Mouse (Mus musculus) 3134 (cell line): Measurements from ENCODE around the gene Foxred1.
A peak's percentile ranks its signal among the peaks of the same experiment; 100 is the strongest.

Experiments used
- DNase-seq: peaks from one replicate; pipeline ENCODE4 v3.0.0-alpha.2; 2011; ENCODE audit warnings: low spot score; ENCODE audit not compliant: insufficient read length; ENCODE audit errors: extremely low read depth

The Foxred1 gene

DNA sequence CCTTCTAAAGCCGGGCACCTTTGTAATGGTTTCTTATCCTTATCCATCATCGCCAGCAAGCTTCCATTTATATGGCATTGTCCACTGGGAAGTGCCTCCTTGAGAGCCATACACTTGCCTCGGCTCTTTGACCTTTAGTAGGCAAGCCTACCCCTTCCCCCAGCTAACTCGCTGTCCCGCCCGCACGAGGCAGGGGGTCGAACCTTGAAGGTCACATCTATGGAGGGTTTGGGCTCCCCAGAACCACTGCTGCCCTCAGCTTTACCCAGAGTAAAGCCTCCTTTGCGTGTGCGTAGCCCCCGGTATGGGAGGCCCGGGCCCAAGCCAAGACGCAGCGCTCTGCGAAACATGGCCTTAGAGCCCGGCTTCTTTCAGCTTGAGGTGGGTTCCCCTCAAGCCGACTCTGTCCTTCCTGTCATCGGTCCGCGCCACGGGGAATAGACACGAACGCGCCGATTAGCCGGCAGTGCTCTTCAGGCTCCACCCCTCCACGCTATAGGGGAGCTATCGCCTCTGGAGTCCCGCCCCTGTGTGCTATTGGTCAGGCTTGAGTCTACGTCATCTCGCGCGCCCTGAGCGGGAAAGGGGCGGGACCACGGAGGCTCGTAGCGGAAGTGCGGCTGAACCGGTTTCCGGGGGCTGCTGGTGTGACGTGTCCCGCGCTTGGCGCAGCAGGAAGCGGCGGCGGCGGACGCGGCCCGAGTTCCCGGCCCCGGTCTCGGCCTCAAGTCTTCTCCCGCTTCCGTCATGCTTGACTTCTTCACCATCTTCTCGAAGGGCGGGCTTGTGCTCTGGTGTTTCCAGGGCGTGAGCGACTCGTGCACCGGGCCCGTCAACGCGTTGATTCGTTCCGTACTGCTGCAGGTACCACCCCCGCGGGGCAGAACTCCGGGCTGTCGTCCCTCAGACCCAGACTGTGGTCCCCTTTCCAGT lies at the start of gene Foxred1:
Gene Foxred1 (minus strand): TSS at position 514 of the 933 bp plus-strand sequence.
- DNase-seq: peak; percentile 99

GRCm38 (mm10) chr9:35257365-35257764 lies 46.5 kb upstream of the Foxred1 start:
- DNase-seq: no peak

DNA sequence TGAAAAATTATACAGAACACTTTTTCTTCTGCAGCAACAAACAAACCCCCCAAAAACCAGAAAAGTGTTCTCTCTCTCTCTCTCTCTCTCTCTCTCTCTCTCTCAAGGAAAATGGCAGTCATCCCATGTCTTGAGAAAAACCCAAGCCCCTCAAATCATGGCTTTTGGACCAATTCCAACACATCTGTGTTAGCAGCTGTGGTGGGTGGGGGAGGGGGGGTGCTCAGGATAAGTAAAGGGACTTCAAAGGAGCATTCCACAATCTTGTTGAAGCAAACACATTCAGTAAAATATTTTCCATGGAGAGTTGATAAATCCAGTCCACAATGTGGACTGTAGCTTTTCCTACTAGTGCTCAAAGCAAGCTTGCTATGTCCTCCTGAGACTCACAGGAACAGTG lies 38.6 kb upstream of the Foxred1 start:
- no peak for DNase-seq

DNA sequence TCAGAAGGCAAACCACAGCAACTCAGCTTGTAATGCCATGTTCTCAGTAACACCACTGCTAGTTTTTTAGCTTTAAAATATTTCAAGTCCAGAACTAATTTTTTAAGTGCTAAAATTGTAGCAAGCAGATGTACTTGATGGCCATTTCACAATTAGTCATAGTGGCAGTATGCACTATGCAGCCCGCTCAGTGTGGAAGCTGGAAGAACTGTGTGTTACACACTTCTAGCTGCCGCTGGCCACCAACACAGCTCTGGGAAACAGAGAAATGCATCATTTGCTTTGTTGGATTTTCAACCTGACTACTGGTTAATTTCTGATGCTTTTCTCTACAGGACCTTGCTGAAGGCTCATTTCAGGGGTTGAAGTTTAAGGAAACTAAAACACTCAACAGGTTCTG lies 36.5 kb upstream of the Foxred1 start:
- no peak for DNase-seq

GRCm38 (mm10) chr9:35239734-35240133 lies 28.9 kb upstream of the Foxred1 start:
- DNase-seq: no peak

GRCm38 (mm10) chr9:35238915-35239571 lies 28.2 kb upstream of the Foxred1 start:
- no peak for DNase-seq

- DNase-seq: no peak
Observed at GRCm38 (mm10) chr9:35238371-35238770, 27.5 kb upstream of the Foxred1 start.

GRCm38 (mm10) chr9:35235996-35236395 lies 25.1 kb upstream of the Foxred1 start:
- no peak for DNase-seq

DNA sequence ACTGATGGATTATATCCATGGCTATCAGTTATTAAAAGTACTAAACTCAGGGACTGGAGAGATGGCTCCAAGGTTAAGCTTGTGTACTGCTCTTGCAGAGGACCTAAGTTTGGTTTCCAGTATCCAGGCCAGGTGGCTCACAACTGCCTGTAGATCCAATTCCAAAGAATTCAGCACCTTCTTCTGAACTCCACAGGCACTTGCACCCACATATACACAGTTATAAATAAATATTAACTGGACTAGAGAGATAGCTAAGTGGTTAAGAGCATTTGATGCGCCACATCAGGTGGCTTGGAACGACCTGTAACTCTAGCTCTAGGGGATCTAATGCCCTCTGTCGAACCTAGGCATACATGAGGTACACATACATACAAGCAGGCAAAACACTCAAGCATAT lies 17.8 kb upstream of the Foxred1 start:
- no peak for DNase-seq

- no peak for DNase-seq
Observed at GRCm38 (mm10) chr9:35223466-35223865, 12.6 kb upstream of the Foxred1 start.

GRCm38 (mm10) chr9:35217963-35218362 lies 7.1 kb upstream of the Foxred1 start:
- DNase-seq: no peak

DNA sequence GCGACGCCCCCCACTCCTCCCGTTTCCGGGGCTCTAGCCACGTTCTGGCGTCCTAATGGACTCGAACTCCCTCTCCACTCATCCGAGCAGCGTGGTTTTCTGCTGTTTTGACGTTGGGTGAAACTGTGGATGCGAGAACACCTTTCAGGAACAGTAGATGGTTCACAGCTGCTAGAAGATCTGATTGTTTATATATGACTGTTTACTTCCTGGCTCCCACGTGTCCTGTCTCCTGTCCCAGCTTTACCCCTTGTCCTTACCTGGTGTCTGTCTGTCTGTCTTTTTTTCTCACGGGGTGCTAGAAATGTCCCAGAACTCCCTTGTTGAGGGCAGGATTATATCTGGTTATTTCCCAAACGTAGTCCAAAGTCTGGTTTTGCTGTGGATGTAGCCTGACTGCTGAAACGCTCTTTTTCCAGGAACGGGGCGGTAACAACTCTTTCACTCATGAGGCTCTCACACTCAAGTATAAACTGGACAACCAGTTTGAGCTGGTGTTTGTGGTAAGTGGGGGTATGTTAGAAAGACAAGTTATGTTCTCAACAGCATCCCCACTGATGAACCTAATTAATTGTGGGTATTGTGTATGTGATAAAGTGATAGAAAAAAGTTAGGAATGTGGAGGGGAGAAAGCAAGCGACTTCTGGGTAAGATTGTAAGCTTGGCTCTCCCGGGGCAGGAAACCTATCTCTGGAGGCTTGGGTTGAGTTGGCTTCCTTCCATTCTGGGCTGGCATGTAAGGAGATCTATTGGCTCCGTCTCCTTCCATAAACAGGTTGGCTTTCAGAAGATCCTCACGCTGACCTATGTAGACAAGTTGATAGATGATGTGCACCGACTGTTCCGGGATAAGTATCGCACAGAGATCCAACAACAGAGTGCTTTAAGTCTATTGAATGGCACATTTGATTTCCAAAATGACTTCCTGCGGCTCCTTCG lies 987 bp upstream of the Foxred1 start:
- no peak for DNase-seq

- no peak for DNase-seq
Observed at GRCm38 (mm10) chr9:35204421-35204820, 6.4 kb downstream of the Foxred1 start.

- DNase-seq: no peak
Observed at GRCm38 (mm10) chr9:35203536-35203935, 7.3 kb downstream of the Foxred1 start.

DNA sequence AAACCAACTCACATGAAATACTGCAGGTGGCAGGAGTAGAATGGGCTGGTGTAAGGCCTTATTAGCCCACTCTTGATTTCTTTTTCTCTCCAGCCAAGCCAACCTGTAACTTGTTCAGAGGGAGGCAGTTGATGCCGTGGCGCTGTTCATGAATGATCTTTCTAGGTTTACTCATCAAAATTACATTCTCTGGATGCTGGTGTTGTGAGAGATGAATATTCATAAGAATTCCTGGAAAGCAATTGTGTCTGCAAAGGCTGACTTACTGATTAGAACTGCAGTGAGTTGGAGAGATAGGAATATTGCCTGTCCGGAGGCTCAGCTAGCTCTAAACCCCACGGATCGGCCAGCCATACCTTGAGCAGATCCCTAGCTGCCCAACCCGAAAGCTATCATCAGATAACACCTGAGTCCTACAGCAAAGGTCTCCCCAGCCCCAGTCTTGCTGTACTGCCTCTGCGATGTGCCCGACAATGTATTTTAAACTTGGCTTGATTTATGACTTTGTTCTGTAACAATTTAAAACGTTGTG lies 10.3 kb downstream of the Foxred1 start:
- no peak for DNase-seq

- peak; percentile 89 for DNase-seq
Observed at GRCm38 (mm10) chr9:35199772-35200471, 10.9 kb downstream of the Foxred1 start, which contains the start of the genes Srpr and Tirap. Srpr (plus strand) TSS chr9:35200175. Tirap (minus strand) TSS chr9:35200291.

- no peak for DNase-seq
Observed at GRCm38 (mm10) chr9:35198945-35199771, 11.7 kb downstream of the Foxred1 start.

DNA sequence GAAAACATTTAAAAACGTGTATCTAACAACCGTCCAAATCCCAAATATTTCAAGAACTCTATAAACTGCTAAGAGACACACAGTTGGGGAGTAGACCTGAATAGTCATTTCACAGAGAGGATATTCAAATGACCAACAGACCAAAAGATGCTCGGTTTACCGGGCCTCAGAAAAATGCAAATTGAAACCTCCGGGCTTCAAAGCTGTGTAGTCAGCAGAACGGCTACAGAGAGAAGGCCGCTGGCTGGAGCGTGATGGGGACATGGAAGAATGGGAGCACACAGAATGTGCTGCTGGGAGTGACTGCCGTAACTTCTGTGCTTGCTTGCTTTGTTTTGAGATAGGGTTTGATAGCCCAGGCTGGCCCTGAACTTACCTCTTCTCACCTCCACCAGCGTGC lies 12.5 kb downstream of the Foxred1 start:
- no peak for DNase-seq

DNA sequence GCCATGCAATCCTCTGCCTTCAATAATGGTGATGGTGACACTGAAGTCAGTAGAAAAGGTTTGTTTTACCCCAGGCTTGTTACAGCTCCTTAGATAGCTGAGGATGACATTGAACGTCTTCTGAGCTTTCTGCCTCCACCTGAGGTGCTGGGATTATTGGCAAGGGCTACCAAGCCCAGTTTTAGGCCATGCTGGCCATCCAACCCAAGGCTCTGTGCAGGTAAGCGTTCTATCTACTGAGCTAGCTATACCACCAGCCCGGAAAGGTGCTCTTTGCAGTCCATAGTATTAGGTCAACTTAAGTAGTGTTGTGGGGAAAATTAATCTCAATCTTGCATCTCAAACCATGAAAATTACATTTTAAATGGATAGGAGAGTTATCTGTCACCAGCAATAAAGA lies 13.2 kb downstream of the Foxred1 start:
- DNase-seq: no peak
